Mouse (Mus musculus): ENCODE measurements around the gene Sgcd.

DNA sequence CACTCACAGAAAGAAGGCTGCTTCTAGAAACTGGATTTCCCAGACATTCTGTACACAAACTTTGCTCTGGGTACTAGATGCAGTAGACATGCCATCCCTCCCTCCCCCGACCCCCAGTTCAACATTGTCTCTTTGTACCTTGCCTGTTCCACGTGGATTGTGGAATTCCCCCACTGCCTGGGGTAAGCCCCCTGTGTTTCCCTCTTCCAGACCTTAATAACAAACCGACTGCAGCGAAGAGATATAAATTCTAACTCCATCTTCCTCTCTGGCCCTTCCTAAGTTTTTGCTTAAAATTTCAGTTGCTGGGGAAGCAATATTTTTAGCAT is 609.2 kb downstream of the Sgcd start:
- no peak for TF ChIP-seq POLR2A (IDR thresholded peaks at IDR 0.05; ENCODE audit: control insufficient read depth, low read depth, low read length)
- TF ChIP-seq CTCF (IDR thresholded peaks at IDR 0.05; ENCODE audit: control insufficient read depth, insufficient read depth, insufficient replicate concordance, low read depth, low read length): no peak

All from testis, adult 2 months (tissue).